Mouse (Mus musculus): ENCODE results near the gene Nt5dc1.
"Not testable (repeated sequence)": the region's sequence is repeated elsewhere in the genome, so short reads cannot be mapped to it uniquely, and the experiment has no call there.

Gene Nt5dc1

GRCm38 (mm10) chr10:34312536-34312935 lies 105.8 kb downstream of the Nt5dc1 start:
- no peak for DNase-seq (ENCODE audit: low spot score)

- DNase-seq (ENCODE audit: low spot score), result no peak
These were observed 108.3 kb downstream of the Nt5dc1 start for GRCm38 (mm10) chr10:34309915-34310685.

DNA sequence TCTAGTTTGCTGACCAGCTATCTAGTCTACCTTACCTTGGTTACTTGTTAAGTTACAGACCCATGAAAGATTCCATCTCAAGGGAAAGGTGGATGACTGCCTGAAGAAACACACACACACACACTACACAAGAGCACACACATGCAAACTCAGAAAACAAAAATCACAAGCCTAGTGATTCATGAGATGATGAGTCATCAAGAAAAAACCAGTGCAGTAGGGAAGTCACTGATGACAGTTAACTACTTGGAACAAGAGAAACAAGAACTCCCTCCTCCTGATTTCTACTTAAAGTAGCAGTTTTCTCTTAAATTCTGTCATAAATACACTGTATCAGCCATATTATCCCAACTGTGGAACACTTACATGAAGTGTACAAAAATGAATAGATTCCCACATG lies 111.3 kb downstream of the Nt5dc1 start:
- no peak for DNase-seq (ENCODE audit: low spot score)

DNA sequence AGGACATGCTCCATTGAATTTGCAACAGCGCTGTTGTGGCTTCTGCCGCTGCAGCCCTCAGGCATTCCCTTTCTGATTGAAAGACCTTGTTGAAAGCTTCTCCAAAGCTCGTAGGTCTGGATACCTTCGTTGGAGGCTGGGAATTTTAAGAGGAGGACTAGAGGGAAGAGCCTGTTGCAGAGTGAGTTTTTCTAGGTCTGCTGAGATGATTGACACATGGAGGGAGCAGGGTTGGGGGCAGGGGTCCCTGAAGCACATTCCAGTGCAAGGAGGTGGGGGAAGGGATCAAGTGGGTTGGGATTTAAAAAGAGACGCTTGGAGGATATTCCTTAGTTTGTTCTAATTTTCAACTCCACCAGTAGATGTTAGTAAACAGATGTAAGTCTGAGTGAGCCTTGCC lies 118.0 kb downstream of the Nt5dc1 start:
- DNase-seq (ENCODE audit: low spot score), result no peak

DNA sequence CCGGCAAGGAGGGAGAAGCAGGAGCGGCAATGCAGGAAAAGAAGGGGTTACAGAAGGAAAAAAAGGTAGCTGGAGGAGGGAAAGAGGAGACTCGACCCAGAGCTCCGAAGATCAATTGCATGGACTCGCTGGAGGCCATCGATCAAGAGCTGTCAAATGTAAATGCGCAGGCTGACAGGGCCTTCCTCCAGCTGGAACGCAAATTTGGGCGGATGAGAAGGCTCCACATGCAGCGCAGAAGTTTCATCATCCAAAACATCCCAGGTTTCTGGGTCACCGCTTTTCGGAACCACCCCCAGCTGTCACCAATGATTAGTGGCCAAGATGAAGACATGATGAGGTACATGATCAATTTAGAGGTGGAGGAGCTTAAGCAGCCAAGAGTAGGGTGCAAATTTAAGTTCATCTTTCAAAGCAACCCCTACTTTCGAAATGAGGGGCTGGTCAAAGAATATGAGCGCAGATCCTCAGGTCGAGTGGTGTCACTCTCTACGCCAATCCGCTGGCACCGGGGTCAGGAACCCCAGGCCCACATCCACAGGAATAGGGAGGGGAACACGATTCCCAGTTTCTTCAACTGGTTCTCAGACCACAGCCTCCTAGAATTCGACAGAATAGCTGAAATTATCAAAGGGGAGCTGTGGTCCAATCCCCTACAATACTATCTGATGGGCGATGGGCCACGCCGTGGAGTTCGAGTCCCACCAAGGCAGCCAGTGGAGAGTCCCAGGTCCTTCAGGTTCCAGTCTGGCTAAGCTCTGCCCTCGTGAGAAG lies 120.2 kb downstream of the Nt5dc1 start:
- DNase-seq (ENCODE audit: low spot score), result no peak

DNA sequence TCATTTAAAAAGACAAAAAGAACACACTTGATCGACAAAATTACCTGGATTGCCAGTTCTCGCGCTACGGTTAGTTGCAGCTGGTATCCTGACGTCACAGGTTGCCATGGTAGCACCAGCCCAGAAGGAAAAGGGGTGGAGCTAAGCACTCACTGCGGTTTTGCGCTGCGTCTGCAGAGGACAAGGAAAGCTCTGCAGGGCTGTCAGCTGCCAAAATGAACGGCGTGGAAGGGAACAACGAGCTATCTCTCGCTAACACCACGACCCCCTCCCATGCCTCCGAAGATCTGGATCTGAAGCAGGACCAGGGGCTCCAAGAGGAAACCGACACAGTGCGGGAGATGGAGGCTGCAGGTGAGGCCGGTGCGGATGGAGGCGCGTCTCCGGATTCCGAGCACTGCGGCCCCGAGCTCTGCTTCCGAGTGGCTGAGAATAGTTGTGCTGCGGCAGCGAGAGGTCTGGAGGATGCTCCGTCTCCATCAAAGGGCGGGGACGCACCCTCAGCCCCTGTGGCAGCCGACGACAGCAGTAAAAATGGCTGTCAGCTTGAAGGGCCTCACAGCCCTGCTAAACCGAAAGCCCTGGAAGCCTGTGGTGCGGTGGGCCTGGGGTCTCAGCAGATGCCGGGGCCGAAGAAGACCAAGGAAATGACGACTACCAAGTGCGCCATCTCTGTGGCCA lies 120.9 kb downstream of the Nt5dc1 start, which contains the start of gene Tspyl4:
Gene Tspyl4, plus strand, starts transcription at position 144 of the 681 bp plus-strand sequence.
- peak; percentile 95 for DNase-seq (ENCODE audit: low spot score)

- no peak for DNase-seq (ENCODE audit: low spot score)
These were observed 121.4 kb downstream of the Nt5dc1 start for GRCm38 (mm10) chr10:34296911-34297298.

DNA sequence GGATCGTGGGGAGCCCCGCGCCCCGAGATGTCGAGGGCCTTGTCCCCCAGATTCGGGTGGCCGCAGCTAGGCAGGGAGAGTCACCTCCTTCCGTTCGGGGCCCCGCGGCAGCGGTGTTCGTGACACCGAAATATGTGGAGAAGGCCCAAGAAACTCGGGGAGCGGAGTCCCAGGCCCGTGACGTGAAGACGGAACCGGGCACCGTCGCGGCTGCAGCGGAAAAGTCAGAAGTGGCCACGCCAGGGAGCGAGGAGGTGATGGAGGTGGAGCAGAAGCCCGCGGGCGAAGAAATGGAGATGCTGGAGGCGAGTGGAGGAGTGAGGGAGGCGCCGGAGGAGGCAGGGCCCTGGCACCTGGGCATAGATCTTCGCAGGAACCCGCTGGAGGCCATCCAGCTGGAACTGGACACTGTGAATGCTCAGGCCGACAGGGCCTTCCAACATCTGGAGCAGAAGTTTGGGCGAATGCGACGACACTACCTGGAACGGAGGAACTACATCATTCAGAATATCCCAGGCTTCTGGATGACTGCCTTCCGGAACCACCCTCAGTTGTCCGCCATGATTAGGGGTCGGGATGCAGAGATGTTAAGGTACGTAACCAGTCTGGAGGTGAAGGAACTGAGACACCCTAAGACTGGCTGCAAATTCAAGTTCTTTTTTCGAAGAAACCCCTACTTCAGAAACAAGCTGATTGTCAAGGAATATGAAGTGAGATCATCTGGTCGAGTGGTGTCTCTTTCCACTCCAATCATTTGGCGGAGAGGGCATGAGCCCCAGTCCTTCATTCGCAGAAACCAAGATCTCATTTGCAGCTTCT lies 135.7 kb downstream of the Nt5dc1 start:
- DNase-seq (ENCODE audit: low spot score), result no peak

GRCm38 (mm10) chr10:34281962-34282388 lies 136.4 kb downstream of the Nt5dc1 start, which contains the start of gene Tspyl1:
Tspyl1 (plus strand) TSS chr10:34282190.
- peak; percentile 95 for DNase-seq (ENCODE audit: low spot score)

- no peak for DNase-seq (ENCODE audit: low spot score)
These were observed 137.0 kb downstream of the Nt5dc1 start for GRCm38 (mm10) chr10:34281211-34281961.

GRCm38 (mm10) chr10:34280591-34281175 lies 137.7 kb downstream of the Nt5dc1 start:
- no peak for DNase-seq (ENCODE audit: low spot score)

- peak; percentile 8 for DNase-seq (ENCODE audit: low spot score)
These were observed 146.7 kb downstream of the Nt5dc1 start for GRCm38 (mm10) chr10:34271681-34272080.

DNA sequence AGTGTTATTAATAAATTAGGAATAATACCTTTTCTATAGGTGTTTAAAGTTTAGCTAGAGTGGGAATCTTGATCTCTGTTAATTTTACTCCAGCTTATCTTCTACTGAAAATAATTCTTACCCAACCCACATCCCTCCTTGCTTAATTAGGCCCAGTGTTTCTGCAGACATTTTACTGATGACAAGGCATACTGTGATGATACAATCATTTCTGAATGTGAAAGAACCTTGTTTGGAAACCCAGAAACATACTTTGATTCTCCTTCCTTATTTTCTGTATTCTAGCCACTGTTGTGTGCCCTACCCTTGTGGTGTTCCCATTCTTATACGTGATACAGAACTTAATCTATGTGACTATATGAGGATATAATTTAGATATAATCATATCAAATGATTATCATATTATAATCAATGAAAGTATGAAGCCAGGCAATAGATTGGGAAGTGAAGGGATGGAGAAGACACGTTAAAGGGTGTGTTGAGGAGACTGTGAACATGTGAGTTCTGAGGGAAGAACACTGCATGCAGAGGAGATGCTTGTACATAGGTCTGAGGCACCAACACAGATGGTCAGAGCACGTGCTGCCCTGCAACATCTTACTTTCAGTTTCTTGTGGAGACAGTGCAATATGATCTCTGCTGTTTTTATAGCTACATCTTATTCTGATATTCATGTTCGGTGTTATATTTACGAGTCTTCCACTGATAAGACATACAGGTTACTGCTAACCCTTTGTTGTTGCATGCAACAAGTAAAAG lies 150.9 kb downstream of the Nt5dc1 start:
- DNase-seq (ENCODE audit: low spot score), result no peak

DNA sequence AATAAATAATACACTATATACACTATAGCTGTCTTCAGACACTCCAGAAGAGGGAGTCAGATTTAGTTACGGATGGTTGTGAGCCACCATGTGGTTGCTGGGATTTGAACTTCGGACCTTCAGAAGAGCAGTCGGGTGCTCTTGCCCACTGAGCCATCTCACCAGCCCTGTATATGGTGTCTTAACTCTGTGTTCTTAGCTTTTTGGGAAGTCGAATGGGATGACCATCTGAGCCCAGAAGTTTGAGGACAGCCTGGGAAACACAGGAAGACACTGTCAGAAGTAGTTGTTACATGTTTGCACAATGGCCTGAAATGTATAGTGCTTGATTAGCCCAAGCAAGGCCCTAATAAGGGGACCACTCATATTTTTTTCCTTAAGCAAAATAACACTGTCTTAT lies 153.2 kb downstream of the Nt5dc1 start:
- DNase-seq (ENCODE audit: low spot score), result no peak

DNA sequence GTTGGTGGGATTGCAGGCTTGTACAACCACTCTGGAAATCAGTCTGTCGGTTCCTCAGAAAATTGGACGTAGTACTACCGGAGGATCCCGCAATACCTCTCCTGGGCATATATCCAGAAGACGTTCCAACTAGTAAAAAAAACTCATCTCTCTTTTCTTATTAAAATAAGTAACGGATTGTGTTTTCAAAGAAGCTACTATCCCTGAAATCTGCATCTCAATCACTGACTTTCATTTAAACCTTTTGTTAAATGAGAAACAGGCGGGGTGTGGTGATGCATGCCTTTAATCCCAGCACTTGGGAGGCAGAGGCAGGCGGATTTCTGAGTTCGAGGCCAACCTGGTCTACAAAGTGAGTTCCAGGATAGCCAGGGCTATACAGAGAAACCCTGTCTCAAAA lies 165.5 kb downstream of the Nt5dc1 start:
- DNase-seq (ENCODE audit: low spot score), result not testable (repeated sequence)

DNA sequence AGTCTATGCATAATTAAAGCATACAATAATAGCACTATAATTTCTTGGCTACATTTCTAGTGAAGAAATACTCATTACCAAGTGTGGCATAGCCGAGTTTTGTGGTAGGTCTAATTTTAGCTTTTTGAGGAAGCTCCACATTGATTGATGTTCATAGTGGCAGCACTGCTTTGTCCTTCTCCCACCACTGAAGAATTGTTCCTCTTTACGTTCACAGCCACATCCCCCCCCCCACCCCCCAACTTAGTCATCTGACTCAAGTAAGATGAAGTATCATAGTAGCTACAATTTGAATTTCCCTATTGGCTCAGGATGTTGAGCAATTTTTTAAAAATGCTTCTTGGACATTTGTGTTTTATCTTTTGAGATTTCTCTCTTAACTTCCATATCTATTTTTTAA lies 168.8 kb downstream of the Nt5dc1 start:
- no peak for DNase-seq (ENCODE audit: low spot score)

DNA sequence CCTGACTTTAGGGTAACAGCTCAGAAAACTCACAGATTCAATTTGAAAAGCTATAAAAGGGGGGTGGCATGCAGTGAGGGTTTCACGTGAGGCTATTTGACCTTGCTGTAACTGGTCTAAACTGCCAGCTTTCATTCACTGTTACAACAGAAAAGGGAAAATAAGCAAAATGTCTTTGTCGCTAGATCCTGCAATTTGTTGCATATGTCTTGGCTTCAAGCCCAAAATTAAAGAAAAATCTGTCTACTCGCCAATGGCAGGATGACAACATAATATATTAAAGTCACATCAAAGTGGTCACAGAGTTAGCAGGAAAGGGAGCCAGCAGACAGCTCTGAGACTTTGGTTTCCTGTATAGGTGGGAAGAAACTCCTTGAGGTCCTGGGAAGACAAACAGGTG lies 170.6 kb downstream of the Nt5dc1 start:
- DNase-seq (ENCODE audit: low spot score), result no peak

DNA sequence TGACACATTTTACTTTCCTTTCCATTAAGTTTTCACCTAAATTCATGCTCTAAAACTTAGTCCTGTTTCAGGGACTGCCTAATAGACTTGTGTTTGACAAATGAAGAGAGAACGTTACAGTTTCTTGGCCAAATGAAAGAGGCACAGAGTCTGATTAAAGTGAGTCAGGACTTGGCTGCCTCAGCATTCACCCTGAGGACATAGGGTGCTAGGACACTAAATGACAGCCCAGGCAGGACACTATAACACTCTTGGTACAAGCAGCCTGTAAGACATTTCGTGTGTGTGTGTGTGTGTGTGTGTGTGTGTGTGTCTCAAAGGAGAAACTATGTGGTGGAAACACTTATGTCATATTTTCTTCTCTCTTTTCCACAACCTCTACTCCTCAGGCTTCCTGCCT lies 172.2 kb downstream of the Nt5dc1 start:
- no peak for DNase-seq (ENCODE audit: low spot score)

- DNase-seq (ENCODE audit: low spot score), result no peak
These were observed 173.6 kb downstream of the Nt5dc1 start for GRCm38 (mm10) chr10:34244745-34245144.

DNA sequence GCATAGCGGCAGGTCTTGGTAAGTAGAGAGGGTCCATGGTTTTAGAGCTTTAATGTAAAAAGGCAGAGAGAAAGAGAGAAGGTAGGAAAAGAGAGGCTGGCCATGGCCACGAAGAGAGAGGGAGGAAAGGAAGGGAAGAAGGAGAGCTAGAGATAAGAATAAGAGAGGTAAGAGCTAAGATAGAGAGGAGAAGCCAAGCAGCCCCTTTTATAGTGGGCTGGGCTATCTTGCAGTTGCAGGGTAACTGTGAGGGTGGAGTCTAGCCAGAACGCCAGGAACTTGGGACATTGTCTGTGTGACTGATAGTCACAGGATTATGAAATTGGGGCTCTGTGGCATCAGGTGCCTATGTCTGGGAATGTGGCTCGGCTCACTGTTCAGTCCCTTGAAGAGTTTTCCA lies 179.8 kb downstream of the Nt5dc1 start:
- no peak for DNase-seq (ENCODE audit: low spot score)
